Mouse (Mus musculus) adrenal gland, adult (tissue): ENCODE data around the gene Gpr173.
"Not testable (repeated sequence)": the region's sequence is repeated elsewhere in the genome, so short reads cannot be mapped to it uniquely, and the experiment has no call there.

Source experiments
- DNase-seq, 2 experiments: peaks; one replicate each; pipeline ENCODE4 v3.0.0; 2022 to 2023; ENCODE audit warnings: low spot score in 1 of 2; ENCODE audit not compliant: inconsistent age in 2 of 2

Gene Gpr173

DNA sequence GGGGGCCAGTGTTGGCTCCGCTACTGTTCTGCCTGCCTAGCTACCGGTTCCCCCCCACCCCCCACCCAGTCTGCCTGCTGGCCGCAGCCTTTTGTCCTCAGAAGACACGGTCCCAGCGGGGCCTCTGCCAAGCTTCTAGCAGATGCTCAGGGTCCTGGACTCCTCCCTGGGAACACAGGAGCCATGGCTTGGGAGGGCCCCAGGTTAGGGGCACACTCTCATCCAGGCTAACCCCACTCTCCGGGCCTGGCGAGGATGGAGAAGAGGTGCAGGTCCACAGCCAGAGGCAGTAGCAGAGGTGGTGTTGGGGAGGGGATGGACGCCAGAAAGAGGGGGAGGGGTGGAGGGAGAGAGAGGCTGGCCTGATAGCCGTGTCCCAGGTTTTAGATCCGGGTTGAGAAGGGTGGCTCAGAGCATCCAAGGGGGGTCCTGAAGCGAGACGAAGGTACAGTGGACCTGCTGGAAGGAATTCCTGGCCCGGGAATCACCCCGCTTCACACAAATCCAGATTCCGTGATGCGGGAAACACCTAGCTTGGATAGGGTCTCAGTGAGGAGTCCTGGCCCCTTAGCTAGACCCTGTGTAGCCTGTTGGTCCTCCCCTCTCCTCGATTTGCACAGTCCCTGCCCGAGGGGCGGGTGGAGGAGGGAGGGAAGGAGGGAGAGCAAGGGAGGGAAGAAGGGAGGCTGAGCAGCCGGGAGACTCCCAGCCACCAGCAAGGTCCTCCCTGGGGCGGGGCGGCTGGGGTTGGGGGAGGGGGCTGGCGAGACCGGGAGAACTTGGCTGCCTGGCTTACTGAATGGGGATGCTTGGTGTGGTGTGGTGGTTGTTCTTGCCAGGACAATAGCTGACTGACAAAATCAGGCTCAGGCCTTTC is at the start of gene Gpr173:
TSS of gene Gpr173 (minus strand) at position 308 of the 877 bp plus-strand sequence.
- DNase-seq, result peak; percentile 44 to 70

DNA sequence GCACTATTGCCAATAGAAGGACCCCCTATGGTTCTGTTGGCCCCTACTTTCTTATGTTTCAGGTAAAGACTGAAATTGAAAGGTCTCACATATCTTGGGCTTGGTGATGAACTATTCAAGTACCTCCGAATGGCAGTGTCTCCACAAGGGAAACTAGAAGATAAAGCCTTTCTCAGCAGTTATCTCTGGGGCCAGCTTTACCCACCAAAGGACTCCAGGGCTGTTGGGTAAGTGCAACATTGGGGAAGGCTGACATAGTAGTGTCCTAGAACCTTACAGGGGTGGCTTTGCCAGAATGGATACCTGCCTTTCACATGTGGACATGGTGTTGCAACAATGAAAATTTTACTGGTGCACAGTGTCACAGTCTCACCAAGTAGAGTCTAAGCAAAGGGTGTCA is 34.7 kb upstream of the Gpr173 start:
- no peak for DNase-seq

DNA sequence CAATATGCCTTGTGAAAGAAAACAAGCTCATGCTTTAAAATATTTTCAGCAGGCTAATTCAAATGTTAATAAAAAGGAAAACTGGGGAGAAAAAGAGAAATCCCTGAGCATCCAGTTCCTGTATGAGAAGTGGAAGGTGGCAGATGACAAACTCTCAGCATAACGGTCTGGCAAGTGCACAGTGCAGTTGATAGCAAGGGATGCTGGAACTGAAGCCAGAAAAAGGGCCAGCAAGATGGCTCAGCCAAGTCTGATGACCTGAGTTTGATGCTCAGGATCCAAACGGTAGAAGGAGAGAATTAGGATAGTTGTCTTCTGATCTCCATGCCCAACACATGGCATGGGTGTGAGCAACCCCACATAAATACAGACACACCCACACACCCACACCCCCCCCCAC is 31.6 kb upstream of the Gpr173 start:
- no peak for DNase-seq

DNA sequence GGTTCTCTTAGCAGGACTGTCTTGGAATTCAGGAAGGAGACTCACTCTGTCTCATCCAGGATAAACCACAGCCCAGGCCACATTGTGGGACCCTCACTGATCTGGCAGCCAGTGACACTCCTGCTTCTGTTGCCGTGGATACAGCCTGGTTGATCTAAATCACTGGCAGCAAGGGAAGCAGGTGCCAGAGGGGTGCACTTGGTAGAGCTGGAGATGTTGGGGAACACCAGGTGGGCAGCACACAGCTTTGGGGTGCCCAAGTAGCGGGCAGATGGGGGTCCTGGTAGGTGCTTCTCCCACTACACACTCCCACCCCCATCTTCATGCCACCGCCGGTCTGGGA is 479 bp downstream of the Gpr173 start:
- no peak for DNase-seq

DNA sequence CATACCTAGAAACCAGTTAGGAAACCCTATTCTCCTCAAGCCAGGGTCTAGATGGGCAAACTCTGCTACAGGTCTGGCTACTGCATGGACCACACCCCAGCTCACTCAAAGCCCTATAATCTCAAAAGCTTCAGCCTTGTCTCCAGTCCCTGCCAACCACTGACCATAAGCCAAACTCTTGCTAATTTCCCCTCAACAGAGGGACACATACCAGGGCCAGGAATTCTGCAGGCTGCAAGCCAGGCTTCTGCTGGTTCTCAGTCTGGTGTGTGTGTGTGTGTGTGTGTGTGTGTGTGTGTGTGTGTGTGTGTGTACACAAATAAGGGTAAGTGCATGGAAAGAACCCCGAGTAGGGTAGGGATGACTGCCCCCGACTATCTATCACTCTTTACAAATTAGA is 2.1 kb downstream of the Gpr173 start:
- DNase-seq, result no peak

DNA sequence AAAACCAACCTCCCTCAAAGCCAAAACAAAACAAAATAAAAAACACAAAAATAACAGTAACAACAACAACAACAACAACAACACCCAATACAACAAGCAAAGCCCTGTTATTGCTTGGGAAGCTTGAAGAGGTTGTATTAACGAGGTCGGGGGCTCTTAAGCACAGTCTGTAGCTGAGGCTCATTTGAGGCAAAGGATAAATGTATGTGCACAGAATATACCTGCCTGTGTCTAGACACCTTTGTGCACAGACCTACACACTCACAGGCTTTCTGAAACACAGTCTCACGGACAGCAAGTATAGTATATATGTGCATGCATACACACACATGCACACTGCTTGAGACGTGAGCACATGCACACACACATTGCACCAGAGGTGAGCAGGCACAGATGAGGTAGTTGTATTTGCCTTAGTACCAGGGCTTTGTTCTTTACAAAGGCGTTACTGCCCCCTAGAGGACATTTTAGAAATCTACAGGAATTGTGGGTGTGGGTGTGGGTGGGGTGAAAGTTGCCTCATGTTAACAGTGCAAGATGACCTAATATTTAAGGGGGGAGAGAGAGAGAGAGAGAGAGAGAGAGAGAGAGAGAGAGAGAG is 15.9 kb downstream of the Gpr173 start:
- peak in 1 of 2 experiments; percentile 76 for DNase-seq

DNA sequence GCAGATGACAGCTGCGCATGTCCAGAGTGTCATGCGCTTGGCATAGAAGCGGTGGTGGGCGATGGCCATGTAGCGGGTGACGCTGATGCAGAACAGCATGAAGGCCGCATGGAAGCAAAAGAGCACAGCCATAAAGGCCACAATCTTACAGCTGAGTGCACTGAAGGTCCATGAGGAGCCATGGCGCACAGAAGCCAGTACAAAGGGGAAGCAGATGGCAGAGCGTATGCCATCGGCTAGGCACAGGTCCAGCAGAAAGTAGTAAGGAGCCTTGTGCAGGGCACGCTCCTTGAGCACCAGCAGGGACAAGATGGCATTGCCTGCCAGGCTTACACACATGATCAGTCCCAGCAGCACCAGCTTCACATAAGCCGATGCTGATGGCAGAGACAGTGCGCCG is 21.5 kb downstream of the Gpr173 start:
- no peak for DNase-seq

DNA sequence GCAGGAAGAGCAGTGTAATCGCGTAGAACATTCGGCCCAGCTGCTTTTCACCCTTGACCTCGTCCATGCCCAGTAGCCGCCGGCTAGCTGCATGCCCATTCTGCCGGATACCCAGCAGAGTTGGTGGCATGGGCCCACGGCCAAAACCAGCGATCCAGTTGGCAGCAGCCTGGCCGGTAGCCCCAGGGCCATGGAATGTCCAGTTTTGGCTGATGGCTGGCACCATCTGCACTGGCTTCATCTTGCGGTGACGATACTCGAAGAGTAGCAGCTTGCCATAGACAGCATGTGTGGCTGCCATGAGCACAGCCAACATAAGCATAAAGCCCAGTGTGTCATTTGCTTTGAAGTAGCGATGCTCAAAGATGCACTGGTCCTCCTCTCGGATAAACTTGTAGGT is 21.9 kb downstream of the Gpr173 start:
- no peak for DNase-seq

DNA sequence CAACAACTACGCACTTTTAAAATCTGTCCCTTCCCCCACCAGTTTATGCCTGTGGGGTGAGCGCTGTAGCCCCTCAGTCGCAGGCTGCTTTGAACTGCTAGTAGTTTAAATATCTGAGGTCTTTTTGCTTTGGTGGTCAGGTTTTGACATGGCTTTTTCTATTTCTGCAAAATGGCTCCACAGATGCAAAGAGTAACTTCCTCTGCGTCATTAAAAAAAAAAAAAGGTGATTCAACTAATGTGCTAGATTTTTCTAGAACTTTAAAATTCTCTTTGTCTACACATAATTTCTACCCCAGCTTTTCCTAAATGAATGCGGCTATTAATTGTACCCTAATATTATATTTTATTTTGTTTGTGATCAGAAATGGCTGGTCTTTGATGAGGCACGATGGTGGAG is 25.6 kb downstream of the Gpr173 start:
- no peak for DNase-seq

DNA sequence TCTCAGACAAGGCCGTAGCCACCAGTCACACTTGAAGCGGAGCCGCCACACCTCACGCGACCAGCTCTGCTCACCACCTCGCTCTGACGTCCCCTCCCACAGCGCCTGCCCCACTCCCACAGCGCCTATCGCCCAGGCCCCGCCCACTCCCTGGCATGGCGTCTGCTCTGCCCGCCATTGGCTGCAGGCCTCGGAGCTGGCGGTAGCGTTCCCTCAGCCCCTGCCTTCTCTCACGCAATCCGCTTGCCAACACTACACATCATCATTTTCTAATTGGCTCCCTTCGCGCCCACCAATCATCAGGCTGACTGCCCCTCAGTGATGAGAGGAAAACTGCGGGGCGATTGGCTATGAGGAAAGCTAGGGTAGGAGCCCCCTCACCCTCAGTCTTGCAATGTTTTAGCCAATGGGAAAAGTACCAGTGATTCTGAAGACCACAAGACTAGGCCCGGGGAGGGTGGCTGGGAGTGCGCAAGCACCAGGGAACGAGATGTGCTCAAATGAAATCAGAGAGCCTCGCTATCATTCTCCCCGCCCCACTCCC is 26.1 kb downstream of the Gpr173 start, which contains the start of gene Tspyl2:
TSS of gene Tspyl2 (minus strand) at position 68 of the 544 bp plus-strand sequence.
- DNase-seq, result peak; percentile 96

DNA sequence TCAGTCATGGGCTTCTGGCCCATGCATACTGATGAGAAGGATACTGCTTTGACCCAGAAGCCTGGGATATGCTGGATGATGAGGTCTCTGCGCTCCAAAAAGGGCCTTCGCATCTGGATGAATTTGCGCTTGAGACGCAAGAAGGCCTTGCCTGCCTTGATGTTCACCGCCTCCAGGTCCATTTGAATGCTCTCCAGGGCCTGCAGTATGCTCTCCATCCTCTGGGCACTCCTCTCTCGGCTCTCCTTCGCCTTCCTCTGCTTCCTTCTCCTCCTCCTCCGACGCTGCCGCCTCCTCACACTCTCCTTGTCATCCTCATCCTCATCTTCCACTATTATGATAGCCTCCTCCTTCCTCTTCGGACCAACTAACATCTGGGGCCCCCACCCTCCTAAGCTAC is 27.0 kb downstream of the Gpr173 start:
- peak; percentile 27 to 66 for DNase-seq

DNA sequence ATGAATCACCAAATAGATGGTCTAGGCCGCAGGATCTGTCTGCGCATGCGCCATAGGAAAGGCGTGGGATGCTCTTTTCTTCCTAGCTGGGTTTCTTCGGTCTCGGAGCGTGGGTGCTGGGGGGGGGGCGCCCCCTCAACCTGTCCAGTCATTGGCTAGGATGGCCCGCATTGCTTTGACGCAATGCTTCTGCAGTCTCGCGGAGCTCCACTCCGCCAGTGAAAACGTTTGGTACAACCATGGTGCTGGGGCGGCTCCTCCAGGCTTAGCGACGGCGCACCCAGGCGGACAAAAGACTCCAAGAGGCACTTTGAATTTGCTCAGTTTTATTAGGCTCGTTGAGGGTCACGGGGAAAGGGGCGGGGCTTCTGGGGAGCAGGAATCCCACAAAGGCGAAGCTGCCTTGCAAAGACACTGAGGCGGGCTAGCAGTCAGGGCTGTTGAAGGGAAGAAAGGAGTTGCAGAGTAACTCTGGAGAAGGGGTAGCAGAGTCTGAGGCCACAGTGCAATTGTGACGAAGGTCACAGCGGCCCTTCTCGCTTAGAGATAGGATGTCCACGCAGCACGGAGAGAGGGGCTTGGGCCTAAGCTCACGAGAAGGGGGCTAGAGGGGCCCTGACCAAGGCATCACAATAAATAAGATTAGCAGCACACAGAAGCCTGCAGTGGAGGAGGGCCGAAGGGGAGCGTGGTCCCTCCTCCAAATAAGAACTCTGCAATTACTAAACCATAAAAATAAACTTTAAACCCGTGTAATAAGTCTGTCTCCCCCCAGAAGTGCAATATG is 31.8 kb downstream of the Gpr173 start:
- peak; percentile 94 to 96 for DNase-seq

DNA sequence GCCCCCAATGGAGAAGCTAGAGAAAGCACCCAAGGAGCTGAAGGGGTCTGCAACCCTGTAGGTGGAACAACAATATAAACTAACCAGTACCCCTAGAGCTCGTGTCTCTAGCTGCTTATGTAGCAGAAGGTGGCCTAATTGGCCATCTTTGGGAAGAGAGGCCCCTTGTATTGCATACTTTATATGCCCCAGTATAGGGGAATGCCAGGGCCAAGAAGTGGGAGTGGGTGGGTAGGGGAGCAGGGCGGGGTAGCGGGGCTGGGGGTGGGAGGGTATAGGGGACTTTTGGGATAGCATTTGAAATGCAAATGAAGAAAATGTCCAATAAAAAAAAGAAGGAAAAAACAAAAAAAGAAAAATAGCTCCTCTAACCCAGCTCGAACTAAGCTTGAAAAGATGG is 32.4 kb downstream of the Gpr173 start:
- peak in 1 of 2 experiments; percentile 33 for DNase-seq

DNA sequence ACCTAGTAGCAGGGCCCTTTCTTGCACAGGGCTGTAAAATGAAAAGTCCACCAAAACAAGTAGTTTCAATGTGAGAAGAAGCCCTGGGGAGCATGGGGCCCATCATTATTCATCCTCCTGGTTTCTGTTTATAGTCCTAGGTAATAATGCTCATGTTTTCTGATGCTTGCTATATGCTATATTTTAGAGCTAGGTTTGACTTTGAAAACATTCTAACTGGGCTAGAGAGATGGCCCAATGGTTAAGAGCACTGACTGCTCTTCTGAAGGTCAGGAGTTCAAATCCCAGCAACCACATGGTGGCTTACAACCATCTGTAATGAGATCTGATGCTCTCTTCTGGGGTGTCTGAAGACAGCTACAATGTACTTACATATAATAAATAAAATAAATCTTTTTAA is 39.1 kb downstream of the Gpr173 start:
- not testable (repeated sequence) for DNase-seq

DNA sequence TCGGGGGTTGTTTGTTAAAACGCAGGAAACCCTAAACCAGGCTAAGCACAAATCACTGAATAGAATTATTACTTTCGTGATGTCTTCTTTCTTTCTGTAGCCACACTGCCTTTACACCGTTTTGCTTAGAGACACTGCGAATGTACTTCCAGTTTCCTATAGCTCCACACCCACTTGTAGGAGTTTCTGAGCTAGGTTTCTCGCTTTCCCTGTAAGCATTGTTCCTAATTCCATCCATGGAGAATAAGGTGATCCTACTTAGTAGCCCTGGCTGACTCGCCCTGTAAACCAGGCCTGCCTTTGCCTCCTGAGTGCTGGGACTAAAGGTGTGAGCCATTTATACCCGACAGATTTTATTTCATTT is 40.8 kb downstream of the Gpr173 start:
- DNase-seq, result no peak

DNA sequence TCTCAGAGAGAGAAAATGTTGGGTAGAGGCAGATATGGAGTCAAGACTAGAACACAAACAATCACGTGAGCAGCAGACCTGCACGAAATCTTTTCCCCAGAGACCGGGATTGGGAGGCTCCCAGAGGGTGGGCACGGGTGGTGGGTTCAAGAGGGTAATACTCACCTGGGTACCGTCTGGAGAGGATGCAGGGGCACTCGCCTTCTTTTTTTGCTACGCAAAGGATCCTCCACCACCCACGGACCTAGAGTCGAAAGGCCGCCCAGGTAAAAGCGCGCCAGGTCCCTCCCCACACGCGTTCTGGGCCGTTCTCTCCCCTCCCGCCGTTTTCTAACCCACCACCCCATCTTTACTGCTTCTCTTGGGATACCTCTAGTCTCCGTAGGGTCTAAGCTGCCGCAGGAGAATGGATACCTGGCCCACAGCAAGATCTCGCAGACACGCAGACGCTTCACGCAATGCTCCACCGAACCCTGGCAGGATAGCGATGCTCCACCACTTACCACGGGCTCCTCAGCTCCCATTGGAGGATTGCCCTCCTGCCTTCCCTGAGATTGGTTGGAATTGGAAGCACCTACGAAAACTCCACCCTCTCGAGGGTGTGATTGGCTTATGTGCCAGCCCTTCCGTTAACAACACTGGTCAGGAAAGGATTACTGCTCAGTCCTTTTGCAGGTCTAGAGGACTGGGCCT is 41.4 kb downstream of the Gpr173 start, which contains the start of gene Kantr:
TSS of gene Kantr (minus strand) at position 500 of the 693 bp plus-strand sequence.
- peak; percentile 83 to 91 for DNase-seq

DNA sequence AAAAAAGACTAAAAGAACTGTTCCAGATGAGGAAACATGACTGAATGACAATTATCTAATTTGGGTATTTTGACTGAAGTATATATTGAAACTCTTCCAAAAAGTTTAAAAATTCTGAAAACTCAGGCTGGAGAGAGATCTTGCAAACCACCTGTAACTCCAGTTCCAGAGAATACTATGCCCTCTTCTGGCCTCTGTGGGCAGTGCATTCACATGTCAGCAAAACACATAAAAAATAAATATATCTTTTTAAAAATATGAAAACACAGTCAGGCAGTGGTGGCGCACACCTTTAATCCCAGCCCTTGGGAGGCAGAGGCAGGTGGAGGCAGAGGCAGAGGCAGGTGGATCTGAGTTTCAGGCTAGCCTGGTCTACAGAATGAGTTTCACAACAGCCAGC is 44.9 kb downstream of the Gpr173 start:
- no peak for DNase-seq

DNA sequence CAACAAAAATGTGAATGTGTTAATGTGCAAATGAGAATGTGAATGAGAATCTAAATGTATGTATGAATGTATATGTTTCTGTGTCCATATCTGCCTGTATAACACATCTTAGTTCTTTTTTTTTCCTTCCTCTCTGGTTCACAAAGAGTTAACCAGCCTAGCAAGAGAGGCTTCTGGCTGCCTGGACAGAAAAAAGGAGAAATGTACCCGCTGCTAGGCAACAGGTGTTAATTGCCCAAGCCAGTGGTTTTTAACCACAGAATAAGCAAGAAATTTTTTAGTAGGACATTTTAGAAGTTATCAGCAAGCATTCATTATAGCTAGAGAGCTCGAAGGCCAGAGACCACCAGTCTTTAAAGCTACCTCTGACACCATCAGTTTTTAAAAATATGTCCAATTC is 45.7 kb downstream of the Gpr173 start:
- no peak for DNase-seq

DNA sequence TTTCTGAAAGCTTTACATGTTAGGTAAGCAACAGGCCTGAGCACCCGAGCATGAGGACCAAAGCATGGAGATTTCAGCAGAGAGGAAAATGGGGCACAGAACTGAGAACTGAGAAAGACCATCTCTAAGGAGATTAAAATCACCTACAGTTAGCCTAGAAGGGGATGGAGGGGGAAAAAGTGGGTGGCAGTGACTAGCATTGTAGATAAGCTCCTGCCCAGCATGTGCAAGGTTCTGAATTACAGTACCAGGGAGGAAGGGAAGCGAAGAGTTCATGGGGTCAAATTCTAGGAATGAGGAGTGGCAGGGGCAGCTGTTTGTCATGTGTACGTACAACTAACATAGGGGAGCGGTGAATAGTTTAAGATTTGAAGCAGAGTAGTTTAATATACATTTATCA is 48.0 kb downstream of the Gpr173 start:
- no peak for DNase-seq

DNA sequence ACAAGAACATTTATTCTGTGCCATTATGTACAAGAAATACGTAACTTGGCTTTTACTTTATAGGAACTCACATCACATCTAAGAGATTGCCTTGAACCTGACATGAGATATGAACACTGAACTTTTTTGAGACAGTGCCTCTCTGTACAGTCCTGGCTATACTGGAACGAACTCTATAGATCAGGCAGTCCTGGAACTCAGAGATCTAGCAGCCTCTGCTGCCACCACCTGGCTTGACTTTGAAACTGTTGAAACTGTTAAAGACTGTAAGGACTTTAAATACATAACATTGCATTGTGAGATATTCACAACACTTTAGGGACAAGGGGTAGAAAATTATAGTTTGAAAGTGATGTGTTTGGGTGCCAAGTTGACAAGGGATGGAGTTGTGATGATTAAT is 60.6 kb downstream of the Gpr173 start:
- peak; percentile 16 to 76 for DNase-seq

DNA sequence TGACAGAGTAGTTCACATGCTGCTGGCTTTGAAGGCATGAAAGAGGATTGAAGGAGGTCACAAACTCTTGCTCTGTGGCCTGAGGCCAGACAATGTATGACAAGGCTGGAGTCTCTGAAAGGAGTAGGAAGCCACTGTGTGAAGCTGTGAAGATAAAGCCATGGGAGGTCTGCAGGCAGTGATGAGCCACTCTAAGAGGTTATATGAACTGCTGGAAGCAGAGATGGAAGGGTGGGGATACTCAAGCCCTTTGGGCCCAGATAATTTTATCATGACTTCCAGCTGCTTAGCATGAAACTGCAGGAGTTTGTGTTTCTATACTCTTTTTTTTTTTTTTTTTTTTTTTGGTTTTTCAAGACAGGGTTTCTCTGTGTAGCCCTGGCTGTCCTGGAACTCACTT is 61.1 kb downstream of the Gpr173 start:
- DNase-seq, result no peak
